Mouse (Mus musculus): ENCODE measurements around the gene Gm156. TPM values are rescaled to one million over a fixed set of nuclear protein-coding genes. Genes with fewer than 3 reads are reported as not detected.
"Not testable (repeated sequence)": the region's sequence is repeated elsewhere in the genome, so short reads cannot be mapped to it uniquely, and the experiment has no call there.

Gene Gm156
- total RNA-seq (2021), result not detected

DNA sequence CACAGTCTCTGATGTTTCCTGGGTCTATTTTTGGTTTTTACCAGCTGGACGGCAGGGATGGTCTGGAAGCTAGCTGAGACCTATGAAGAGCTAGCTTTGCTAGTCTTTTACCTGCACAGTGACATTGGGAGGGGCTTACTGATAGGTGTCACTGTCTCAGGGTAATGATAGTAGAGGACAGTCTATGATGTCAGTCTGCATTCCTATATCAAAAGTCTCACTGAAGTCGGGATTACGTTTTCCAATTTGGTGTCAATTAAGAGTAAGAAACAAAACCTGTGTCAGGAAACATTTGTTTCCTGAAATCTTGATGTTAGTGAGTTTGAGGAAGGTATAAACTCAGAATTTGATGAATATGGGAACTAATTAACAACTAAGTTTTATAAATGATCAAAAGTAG is at the start of gene Gm156:
TSS of gene Gm156 (minus strand) at position 101 of the 400 bp plus-strand sequence.
- DNase-seq (ENCODE audit: low spot score in 2 of 2); intact Hi-C loops (cut with DNase I): not testable (repeated sequence)

DNA sequence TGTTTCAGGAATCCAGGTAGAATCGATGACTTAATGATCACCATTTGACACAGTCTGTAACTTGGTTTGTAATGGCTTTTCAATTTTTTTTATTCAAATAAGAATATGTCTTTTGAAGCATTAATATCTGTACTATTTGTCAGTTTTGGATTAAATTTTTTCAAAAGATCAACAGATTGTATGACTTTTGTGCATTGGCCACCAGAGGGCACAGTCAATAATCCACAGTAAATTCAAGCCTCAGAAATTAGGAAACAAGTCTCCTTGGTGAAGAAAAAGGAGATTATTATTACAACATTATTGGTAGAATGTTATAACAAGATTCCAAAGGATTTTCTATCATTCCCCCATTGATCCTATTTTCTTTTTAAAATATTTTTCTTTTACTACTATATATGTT is 41.5 kb upstream of the Gm156 start:
- intact Hi-C loops (cut with DNase I), result loop anchor here (5.0 kb wide), 1 partner anchor 1527 kb away; the partner anchor contains the start of gene Styk1

DNA sequence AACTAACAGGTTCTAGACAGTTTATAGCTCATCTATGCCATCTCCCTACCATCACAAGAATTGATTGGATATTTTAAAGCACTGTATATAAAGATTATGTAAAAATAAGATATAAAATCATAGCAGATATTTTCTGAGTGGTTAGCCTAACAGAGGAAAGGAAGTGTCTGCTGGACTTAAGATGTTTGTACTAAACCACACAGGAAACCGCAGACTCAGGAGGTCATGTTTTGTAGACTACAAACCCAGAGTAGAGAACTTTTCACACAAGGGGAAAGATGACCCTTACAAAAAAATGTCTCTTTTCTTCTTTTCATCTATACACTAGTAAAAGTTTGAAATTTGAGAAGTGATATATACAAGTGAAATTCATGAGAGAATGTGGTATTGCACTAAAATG is 39.9 kb upstream of the Gm156 start:
- DNase-seq (ENCODE audit: low spot score in 2 of 2), result no peak
- intact Hi-C loops (cut with DNase I), result no loop called here

More for the DNA sequence above, 41.5 kb upstream of the Gm156 start:
- no peak for DNase-seq (ENCODE audit: low spot score in 2 of 2)

DNA sequence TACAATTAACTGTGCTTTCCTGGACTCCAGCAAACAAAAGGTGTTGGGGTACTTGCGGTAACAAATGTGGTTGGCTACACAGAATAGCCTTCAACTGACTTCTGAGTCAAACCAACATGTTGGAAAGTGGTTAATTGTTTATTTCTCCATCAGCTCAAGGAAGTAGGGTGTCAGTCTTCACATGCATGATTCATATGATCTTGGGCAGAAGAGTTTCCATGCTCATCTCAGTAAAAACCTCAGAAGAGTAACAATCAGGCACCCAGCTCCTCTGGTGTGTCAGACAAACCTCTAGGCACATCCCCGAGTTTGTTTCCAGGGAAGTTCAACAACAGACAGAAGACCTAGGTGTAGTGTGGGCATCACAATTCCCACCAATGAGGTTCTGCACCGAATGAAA is 33.7 kb upstream of the Gm156 start:
- DNase-seq (ENCODE audit: low spot score in 2 of 2), result no peak
- intact Hi-C loops (cut with DNase I), result loop anchor here (1.0 kb wide), 1 partner anchor 31 kb away; no protein-coding TSS in a partner anchor

DNA sequence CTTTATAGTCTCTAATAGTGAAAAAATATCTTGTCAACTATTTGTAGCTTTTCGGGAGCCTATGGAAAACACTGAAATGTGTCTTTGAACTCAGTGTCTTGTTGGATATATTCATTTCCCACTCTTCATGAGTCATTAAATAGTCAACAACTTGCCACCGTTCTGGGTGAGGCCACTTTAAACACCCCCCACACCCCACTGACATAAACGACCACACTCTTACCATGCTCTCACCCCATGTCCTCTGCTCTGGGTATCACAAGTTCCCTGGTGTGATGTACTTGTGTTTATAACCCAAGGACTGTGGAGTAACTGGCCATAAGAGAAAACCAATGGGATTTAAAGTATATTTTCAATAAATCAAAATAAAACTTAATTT is 36.4 kb downstream of the Gm156 start:
- intact Hi-C loops (cut with DNase I), result no loop called here
- DNase-seq (ENCODE audit: low spot score in 2 of 2), result no peak

DNA sequence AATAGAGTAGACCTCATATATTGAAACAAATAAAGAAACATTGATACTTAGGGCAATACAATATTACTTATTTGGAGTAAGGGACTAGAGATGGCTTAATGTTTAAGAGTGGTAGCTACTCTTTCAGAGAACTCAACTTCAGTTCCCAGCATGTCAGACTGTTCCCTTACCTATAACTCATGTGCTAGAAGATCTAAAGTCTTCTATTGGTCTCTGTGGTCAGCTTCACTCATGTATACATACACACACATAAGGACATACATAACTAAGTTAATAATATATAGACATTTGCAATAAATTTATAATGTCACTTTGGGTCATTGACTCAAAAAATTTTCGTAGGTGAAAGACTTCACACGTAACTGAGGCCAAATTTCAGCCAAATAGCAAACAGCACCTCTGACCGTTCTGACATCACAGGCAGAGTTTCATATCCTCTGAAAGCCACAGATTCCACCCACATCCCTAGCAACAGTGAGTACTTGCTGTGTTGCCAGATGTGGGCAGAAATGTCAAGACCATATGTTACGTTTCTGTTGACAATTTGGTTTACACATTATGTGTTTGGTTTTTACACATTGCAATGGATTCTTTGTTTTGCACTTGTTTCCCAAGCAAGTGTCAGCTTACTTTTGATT is 36.9 kb downstream of the Gm156 start:
- no peak for DNase-seq (ENCODE audit: low spot score in 2 of 2)
- intact Hi-C loops (cut with DNase I), result no loop called here

DNA sequence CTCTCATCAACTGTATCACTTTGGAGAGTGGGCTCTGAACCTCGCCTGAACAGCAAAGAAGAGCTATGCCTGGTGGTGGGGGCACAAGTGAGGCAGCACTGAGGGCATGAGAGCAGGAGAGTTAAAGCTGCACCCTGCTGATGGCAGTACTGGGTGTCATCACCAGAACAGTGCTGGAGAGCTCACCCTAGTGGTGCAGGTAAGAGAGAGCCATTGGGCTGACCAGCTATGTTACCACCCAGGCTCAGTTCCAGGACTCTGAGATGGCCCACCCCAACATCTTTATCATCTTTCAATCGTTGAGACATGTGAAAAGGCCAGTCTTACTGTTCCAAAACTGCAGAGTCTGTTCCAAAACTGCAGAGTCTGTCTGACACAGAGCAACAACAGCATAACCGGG is 37.9 kb downstream of the Gm156 start:
- DNase-seq (ENCODE audit: low spot score in 2 of 2), result no peak
- intact Hi-C loops (cut with DNase I), result no loop called here

DNA sequence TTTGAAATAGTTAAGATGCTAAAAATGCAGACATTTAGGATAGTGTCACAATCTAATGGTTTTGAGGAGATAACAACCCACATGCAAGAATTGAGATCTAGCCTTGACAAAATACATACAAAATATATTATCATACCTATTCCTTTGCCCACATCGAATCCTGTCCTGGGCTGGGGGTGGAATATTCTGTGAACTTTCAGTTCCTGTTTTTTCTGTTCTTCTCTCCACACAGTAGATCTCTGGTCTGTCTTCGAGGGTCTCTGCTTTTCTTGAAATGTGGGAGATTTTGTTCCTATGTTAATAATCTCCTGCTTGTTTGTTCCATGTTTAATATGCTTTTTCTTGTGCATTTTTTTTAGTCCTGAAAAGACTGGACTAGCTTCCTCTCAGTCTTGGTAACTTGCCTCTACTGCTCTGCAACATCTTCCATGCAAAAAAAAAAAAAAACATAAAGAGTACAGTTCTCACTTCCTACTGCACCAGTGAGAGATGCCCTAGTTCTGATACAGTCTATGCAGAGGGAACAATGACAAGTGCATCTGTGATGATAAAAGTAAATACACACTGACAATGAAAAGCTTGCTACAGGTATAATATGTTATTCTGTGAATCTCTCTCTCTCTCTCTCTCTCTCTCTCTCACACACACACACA is 43.9 kb downstream of the Gm156 start, which contains the start of gene Klri2:
TSS of gene Klri2 (minus strand) at position 416 of the 653 bp plus-strand sequence.
- DNase-seq (ENCODE audit: low spot score in 2 of 2), result no peak
- intact Hi-C loops (cut with DNase I), result no loop called here

DNA sequence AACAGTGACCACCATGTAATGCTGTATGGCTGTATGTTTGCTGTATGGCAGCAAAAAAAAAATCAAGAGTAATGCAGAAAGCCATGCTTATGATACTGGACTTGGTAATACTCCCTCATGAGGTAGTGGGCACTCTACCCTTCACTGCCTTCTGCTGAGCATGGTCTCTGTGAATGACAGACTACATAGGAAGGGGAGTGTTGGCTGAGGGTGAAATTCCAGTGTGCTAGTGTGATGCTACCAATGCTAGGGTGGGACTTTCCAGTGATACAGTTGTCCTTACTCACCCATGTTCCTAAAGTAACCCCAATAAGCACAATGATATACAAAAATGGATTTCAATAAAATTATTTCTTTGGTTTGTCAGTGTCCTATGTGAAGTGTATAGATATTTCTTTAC is 47.7 kb downstream of the Gm156 start:
- intact Hi-C loops (cut with DNase I), result no loop called here
- no peak for DNase-seq (ENCODE audit: low spot score in 2 of 2)

DNA sequence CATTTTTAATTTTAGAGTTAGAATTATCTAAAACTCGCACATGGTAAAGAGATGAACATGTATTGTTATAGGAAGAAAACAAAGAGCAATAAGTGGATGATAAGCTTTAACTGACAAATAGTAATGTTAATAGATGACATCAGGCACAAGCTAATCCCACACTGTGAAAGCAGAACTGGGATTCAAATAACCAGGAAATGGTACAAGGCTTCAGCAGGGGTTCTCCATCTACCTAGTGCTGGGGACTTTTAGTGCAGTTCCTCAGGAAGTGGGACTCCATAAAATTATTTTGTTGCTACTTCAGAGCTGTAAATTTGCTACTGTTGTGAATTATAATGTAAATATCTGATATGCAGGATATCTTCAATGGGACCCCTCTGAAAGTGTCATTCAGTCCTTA is 56.8 kb downstream of the Gm156 start:
- intact Hi-C loops (cut with DNase I), result no loop called here
- no peak for DNase-seq (ENCODE audit: low spot score in 2 of 2)

DNA sequence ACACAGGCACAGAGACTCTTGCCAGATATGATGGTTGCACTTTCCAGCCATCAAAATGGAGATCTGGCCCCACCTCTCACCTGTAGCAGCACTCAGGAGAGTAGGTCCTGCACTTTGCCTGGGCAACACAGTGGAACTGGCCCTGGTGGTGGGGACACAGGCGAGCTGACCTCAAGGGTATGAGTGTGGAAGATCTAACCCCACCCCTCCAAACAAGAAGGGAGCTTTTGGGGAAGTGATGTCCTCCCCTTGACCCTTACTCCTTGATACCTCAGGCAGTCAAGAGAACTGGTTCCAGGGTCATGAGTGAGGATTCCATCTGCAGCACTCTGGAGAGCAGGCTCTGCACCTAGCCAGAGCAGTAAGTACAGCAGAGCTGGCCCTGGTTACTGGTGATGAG is 62.7 kb downstream of the Gm156 start:
- intact Hi-C loops (cut with DNase I), result no loop called here

DNA sequence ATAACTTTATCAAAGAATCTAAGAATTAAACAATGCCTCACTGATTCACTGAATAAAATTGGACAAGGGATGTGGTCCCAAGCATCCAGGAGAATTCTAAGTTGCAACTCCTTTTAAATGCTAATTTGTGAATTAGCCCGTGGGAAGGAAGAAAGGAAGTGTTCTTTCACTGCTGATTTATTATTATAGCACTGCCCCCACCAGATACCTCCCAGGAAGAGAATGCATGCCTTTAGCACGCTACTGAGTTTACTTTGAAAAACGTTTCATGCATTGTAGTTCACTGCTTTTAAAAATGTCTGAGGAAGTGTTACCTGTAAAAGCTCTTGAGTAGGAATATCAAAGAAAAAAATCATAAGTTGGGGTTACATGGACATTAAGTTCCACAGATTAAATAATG is 63.6 kb downstream of the Gm156 start:
- intact Hi-C loops (cut with DNase I), result no loop called here
- no peak for DNase-seq (ENCODE audit: low spot score in 2 of 2)

More for the DNA sequence above, 62.7 kb downstream of the Gm156 start:
- no peak for DNase-seq (ENCODE audit: low spot score in 2 of 2)

DNA sequence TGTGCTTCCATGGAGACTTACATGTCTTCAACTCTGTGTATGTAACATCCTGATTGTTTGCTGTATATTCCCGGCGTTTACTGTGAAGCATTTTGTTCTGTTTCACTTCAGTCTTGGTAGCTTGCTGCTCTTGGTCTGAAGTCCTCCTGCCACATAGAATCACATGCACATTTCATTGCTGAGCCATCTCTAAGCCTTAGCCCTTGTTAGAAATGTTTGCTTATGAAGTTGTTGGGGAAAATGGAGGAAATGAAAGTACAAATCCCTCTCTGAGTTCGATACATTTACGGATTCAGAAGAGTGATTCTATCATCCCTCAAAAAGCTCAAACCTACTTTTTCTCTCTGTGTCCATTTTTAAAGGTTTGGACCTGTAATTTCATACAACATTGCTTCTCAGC is 67.0 kb downstream of the Gm156 start, which contains the start of gene Klri1:
TSS of gene Klri1 (minus strand) at position 101 of the 400 bp plus-strand sequence.
- intact Hi-C loops (cut with DNase I), result no loop called here
- no peak for DNase-seq (ENCODE audit: low spot score in 2 of 2)

Other genes starting within 250 kb of the Gm156 start
- not detected for gene Klre1, start 206.4 kb downstream of the Gm156 start, total RNA-seq (2021)
- gene Klrd1, start 192.5 kb downstream of the Gm156 start, total RNA-seq (2021), result not detected
- gene Klrk1, start 160.4 kb downstream of the Gm156 start, total RNA-seq (2021), result not detected
- gene Klrc3, start 140.9 kb downstream of the Gm156 start, total RNA-seq (2021), result not detected
- not detected for gene Klrc2, start 123.6 kb downstream of the Gm156 start, total RNA-seq (2021)
- not detected for gene Klrc1, start 105.3 kb downstream of the Gm156 start, total RNA-seq (2021)
- not detected for gene Klri1, start 67.1 kb downstream of the Gm156 start, total RNA-seq (2021)
- not detected for gene Klri2, start 43.8 kb downstream of the Gm156 start, total RNA-seq (2021)
- not detected for gene Gm17631, start 78.4 kb upstream of the Gm156 start, total RNA-seq (2021)
- gene Klra17, start 92.4 kb upstream of the Gm156 start, total RNA-seq (2021), result not detected
- not detected for gene Klra5, start 133.4 kb upstream of the Gm156 start, total RNA-seq (2021)
- not detected for gene Klra6, start 242.7 kb upstream of the Gm156 start, total RNA-seq (2021)